Mouse (Mus musculus) Muller cell, postnatal 12 days (primary cell): ENCODE results near the gene Igf2bp2.

Experiments used
- DNase-seq: peaks from one replicate; pipeline ENCODE4 v3.0.0-alpha.2; 2015; ENCODE audit errors: inconsistent ontology term

Igf2bp2 gene

DNA sequence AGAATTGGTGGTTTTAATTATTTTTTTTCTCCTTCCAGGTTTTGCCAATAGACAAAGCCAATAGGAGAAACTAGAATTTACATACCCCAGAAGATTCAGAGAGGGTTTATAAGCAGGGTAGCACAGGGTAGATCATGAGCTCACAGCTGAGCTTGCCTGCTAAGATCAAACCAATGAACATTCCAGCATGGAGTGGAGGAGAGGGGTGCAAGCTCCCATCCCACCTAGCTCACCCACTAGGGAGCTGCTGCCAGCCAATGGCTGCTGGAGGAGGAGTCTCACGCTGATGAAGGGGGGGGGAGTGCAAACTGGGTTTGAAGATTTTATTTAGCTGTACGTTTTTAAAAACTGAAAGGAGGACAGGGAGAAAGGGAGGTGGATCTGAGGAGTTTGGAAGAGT, 14.0 kb downstream of the Igf2bp2 start:
- DNase-seq = no peak

DNA sequence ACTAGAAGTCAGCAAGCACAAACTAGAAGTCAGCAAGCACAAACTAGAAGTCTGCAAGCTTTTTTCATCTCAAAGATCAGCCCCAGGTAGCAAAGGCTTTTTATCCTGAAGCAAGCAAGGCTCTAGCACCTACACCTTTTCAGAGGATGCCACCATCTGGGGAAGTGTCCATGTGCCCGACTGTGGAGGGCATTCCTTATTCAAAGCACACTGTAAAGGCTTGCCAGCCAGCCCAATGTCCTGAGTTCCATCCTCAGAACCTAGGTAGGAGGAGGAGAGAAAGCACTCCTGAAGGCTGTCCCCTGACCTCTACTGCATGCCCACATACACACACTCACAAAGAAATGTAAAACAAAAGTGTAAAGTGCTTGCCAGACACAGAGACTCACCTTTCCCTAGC, 16.0 kb downstream of the Igf2bp2 start:
- no peak for DNase-seq

- no peak for DNase-seq
Observed at GRCm38 (mm10) chr16:22146071-22146470, 17.0 kb downstream of the Igf2bp2 start.

DNA sequence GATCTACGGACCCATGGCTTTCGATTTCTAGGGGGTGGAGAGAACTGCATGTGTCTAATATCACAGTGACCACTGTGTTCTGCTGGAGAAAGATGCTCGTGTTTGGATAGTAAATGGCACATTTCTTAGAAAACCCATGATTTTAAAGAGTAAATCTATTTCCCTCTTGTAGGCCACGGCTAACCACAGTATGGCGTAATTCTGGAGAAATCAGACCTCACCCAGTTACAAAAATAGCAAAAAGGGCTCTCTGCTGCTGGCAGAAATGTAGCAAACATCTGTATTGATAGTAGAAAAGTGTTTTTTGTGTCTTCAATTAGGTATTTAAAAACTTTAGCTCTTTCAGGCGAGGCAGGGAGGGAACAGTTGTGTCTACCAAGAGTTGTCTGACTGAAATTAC, 18.6 kb downstream of the Igf2bp2 start:
- DNase-seq = no peak

DNA sequence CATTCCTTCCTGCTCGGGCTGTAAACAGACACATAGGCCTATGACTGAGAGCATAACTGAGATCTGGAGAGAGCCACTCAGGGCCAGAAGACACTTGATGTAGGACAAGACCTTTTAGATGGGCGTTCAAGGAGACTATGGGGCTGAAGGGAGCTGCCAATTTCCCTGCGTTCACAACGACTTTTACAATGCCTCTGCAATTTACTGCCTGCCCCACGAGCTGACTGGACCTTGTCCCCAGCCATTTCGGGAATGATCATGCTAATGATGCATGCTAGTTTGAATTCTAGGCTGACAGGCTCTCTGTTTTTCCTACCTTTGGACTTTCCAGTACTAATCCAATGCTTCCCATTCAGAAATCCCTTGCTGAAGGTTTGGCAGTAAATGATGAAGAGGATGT, 22.2 kb downstream of the Igf2bp2 start:
- no peak for DNase-seq

DNA sequence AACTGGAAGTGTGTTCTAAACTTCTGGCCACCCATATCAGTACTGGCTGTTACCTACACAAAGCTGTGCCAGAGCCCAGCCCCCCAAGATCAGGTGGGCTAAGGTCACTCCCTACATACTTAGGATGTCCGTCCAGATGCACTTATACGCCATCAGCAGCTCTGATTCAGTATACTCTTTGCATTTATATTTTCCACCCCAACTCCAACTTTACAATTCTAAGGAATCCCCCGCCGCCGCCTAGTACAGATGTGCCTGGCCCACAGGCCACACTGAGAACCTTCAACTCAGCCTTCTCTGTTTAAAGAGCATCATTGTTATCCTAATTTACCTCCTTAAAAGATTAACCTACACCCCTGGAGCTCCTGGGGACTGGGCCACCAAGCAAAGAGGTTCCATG, 23.3 kb downstream of the Igf2bp2 start:
- DNase-seq = no peak

- no peak for DNase-seq
Observed at GRCm38 (mm10) chr16:22136198-22136597, 26.9 kb downstream of the Igf2bp2 start.

DNA sequence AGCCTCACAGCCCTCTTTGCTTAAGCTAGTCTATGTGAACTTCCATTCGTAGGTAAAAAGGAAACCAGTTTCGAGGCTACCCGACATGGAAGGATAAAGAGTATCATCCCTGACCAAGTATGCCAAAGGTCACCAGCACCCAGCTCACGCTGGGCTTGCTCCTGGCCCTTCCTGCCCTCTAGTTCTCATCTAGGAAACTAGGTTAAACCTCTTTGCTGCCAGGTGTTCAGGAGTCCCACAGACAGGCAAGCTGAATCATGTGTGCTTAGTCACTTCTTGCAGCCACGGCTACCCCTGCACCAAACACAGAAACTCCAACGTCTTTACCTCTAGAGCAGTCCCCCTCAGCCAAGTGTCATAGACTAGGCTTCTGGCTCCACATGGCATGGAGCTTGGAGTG, 31.8 kb downstream of the Igf2bp2 start:
- DNase-seq = no peak

GRCm38 (mm10) chr16:22129511-22129910, 33.6 kb downstream of the Igf2bp2 start:
- no peak for DNase-seq

DNA sequence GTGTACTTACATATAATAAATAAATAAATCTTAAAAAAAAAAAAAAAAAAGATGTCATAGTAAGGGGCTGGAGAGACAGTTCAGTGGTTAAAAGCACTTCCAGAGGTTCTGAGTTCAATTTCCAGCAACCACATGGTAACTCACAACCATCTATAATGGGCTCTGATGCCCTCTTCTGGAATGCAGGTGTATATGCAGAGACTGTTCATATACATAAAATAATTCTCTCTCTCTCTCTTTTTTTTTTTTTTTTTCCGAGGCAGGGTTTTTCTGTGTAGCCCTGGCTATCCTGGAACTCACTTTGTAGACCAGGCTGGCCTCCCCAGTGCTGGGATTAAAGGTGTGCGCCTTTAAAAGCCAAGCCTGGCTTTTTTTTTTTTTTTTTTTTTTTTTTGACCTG, 34.5 kb downstream of the Igf2bp2 start:
- no peak for DNase-seq

- DNase-seq = no peak
Observed at GRCm38 (mm10) chr16:22127806-22128205, 35.3 kb downstream of the Igf2bp2 start.

- no peak for DNase-seq
Observed at GRCm38 (mm10) chr16:22126936-22127335, 36.2 kb downstream of the Igf2bp2 start.

DNA sequence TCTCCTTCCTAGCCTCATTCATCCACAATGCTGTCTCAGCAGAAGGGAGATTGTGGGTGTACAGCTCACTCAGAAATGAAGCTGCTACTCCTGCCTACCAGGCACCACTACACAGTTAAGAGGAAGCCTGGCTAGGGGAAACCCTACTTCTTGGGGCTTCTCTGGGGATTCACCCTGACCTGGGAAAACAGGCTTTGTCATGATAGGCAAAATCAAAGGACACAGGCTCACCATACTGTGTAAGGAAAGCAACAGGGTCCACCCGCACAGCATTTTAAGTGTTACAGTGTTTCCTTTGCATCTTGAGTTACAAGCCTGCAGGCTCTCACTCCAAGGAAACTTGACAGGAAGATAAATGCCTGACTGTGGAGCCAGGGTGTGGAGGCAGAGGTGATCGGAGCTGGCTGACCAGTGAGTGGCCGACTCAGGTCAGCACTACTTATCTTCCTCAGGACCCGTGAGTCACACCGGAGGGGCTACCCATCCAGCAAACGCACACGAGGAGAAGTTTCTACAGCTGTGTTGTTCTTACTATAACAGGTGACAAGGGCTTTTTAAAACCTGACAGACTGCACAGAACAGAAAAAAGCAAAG, 38.7 kb downstream of the Igf2bp2 start:
- DNase-seq = no peak

GRCm38 (mm10) chr16:22123658-22124057, 39.4 kb downstream of the Igf2bp2 start:
- peak; percentile 33 for DNase-seq

GRCm38 (mm10) chr16:22121109-22121508, 42.0 kb downstream of the Igf2bp2 start:
- DNase-seq = no peak

GRCm38 (mm10) chr16:22119524-22119923, 43.6 kb downstream of the Igf2bp2 start:
- DNase-seq = no peak

DNA sequence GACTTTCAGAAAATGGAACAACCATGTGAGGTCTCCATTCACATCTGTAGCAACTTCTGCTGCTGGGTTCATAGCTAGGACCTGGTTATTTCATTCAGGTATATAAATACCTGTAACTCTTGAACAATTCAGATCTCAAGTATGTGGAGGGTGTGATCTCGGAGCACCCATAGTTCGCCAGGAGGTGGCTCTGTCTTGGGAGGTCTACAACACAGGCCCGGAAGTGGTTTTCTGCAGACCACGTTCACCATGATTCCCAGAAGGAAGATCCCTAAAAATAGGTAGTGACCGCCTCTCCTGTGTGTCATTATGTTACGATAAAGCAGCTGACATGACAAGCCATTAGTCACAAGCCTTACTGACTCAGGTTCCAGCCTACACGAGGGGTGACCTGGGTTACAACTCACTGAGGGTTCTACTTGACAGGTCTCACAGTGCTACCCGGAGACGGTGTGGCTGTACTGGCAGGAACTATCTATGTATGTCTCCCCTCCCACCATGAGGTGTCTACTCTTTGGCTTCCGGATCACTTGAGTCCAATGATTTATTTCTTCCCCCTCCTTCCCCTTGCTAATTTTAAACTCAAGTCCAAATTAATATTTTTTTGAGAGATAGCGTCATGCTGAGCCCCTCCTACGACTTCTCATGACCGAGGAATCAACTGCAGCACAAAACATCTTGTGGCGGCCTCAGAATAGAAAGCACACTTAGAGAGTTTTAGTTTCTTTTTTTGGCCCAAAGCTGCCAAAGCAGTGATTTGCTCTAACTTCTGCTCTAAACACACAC, 44.2 kb downstream of the Igf2bp2 start:
- no peak for DNase-seq

- DNase-seq = no peak
Observed at GRCm38 (mm10) chr16:22118151-22118550, 44.9 kb downstream of the Igf2bp2 start.

DNA sequence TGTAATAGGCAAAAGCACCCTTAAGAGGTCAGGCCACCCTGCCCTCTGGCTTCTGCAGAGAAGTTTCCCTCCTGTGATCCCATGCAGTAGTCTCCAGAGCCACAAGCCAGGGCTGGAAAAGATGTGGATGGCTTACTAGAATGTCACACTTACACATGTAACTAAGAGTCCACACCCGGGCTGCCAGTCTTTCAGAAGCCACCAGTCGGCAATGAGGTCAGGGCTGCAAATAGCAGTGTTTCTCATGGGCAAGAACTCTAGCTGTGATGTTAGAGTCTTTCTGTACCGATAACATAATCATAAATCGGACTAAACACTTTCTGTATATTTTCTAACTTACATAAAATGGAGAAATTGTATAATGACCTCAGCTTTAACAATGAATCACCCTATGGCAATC, 46.4 kb downstream of the Igf2bp2 start:
- DNase-seq = no peak

DNA sequence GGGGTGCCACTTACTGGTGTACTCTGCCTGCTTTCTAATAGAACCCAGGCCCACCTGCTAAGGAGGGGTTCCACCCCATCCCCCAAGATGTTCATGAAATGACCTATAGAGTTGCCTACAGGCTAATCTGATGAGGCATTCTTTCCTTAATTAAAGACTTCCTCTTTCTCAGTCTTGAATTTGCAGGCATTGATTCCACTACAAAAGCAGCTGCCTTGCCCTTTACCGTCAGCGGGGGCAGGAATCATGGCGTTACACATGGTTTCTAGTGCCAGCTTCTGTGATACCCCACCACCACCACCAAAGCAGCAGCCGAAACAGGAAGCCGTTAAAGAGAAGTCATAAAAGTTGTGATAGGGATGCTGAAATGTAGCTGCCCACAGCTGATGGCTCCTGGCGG, 47.0 kb downstream of the Igf2bp2 start:
- no peak for DNase-seq

DNA sequence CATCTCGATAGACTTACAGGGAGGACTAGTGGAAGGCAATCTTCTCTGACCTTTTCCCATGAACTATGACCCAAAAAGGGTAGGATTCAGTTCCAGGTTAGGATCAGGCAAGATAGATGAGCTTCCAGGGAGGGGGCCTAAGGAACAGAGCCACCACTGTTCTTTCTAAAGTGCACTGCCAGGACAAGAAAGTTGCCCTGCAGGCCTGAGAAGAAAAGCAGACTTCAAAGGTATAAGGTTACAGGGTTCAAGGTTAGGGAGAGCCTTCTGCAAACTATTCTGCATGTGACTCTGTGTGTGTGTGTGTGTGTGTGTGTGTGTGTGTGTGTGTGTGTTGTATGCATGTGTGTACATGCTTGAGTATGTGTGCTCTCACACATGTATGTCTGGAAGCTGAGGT, 53.1 kb downstream of the Igf2bp2 start:
- DNase-seq = no peak

- no peak for DNase-seq
Observed at GRCm38 (mm10) chr16:22109159-22109558, 53.9 kb downstream of the Igf2bp2 start.

GRCm38 (mm10) chr16:22107897-22108516, 55.1 kb downstream of the Igf2bp2 start:
- DNase-seq = peak; percentile 93
